Comparison of ENCODE assay signal across 8 mouse cellular contexts in genomic region chr13:51777738-51778274, GRCm38 (mm10). TPM values are rescaled to one million over a fixed set of nuclear protein-coding genes. Genes with fewer than 3 reads are reported as not detected.
DNase-seq lines count a peak whose midpoint lies in the region; ATAC-seq and TF ChIP-seq lines count a peak whose summit lies in the region.

No protein-coding gene starts in this region.

- H3K27ac ChIP-seq in kidney, embryonic 15.5 days: peak overlapping the region; percentile 78
- H3K27ac ChIP-seq in forebrain, embryonic 13.5 days: peak overlapping the region; percentile 79
- peak overlapping the region; percentile 55; the same call in 1 of the 2 replicates for H3K27ac ChIP-seq in hindbrain, embryonic 14.5 days
- peak overlapping the region; percentile 88 for H3K27ac ChIP-seq in olfactory bulb, adult 2 months (ENCODE audit: insufficient read depth, low read depth, low read length)

- 53% methylated on average over 6 of the region's 6 CpGs for WGBS in kidney, embryonic 15.5 days
- WGBS in forebrain, embryonic 13.5 days: 54% methylated on average over 6 of the region's 6 CpGs
- WGBS in hindbrain, embryonic 14.5 days: 45% methylated on average over 6 of the region's 6 CpGs
- WGBS in olfactory bulb, adult 2 months: 38% methylated on average over 6 of the region's 6 CpGs

- no peak for DNase-seq in kidney, adult 11 months
- DNase-seq in Muller cell, postnatal 12 days (ENCODE audit: inconsistent ontology term): peak; percentile 44
- no peak for DNase-seq in hindbrain, embryonic 14.5 days (ENCODE audit: low spot score)
- DNase-seq in thymus, postnatal 14 days: no peak

- no peak overlapping the region for H3K4me3 ChIP-seq in kidney, embryonic 15.5 days (replicated peaks)
- H3K4me3 ChIP-seq in forebrain, embryonic 13.5 days: no peak overlapping the region
- no peak overlapping the region for H3K4me3 ChIP-seq in hindbrain, embryonic 14.5 days (replicated peaks; ENCODE audit: low read length)
- H3K4me3 ChIP-seq in olfactory bulb, adult 2 months (ENCODE audit: insufficient read depth, low read depth, low read length): no peak overlapping the region

- no peaks in the 10 kb centered on the region for H3K36me3 ChIP-seq in kidney, embryonic 15.5 days
- no peaks in the 10 kb centered on the region for H3K36me3 ChIP-seq in forebrain, embryonic 13.5 days (ENCODE audit: poor library complexity, severe bottlenecking)
- no peaks in the 10 kb centered on the region for H3K36me3 ChIP-seq in hindbrain, embryonic 14.5 days (replicated peaks; ENCODE audit: control insufficient read depth, insufficient read depth)

- no peak for TF ChIP-seq CTCF in olfactory bulb, adult 2 months (IDR thresholded peaks at IDR 0.05; ENCODE audit: insufficient read depth, low read depth, low read length)

- 0 out of 2 replicates have a peak overlapping the region, but pooled peaks have one; percentile 2 for H3K4me2 ChIP-seq in kidney, embryonic 15.5 days
- H3K4me2 ChIP-seq in forebrain, embryonic 13.5 days: peak overlapping the region; percentile 38
- no peak overlapping the region for H3K4me2 ChIP-seq in hindbrain, embryonic 14.5 days (replicated peaks)

- no peaks in the 10 kb centered on the region for H3K27me3 ChIP-seq in kidney, embryonic 15.5 days
- H3K27me3 ChIP-seq in forebrain, embryonic 13.5 days: no peaks in the 10 kb centered on the region
- no peaks in the 10 kb centered on the region for H3K27me3 ChIP-seq in hindbrain, embryonic 14.5 days (ENCODE audit: control insufficient read depth, insufficient read depth, low read length)

- TF ChIP-seq POLR2A in olfactory bulb, adult 2 months (IDR thresholded peaks at IDR 0.05; ENCODE audit: insufficient read depth, low read depth, low read length): no peak

- no peak overlapping the region for H3K9ac ChIP-seq in kidney, embryonic 15.5 days
- no peak overlapping the region for H3K9ac ChIP-seq in forebrain, embryonic 13.5 days
- H3K9ac ChIP-seq in hindbrain, embryonic 14.5 days: no peak overlapping the region

- H3K4me1 ChIP-seq in kidney, embryonic 15.5 days: peaks cover 37% of the 10 kb centered on the region
- H3K4me1 ChIP-seq in forebrain, embryonic 13.5 days: peaks cover 35% of the 10 kb centered on the region
- H3K4me1 ChIP-seq in hindbrain, embryonic 14.5 days (replicated peaks; ENCODE audit: control insufficient read depth, insufficient read depth, low read length): peaks cover 10% of the 10 kb centered on the region; the same call in 1 of the 2 replicates
- peaks cover 48% of the 10 kb centered on the region for H3K4me1 ChIP-seq in olfactory bulb, adult 2 months (ENCODE audit: control insufficient read depth, insufficient read depth, low read length)

- no peaks in the 10 kb centered on the region for H3K9me3 ChIP-seq in kidney, embryonic 15.5 days (replicated peaks)
- H3K9me3 ChIP-seq in forebrain, embryonic 13.5 days (replicated peaks): no peaks in the 10 kb centered on the region
- H3K9me3 ChIP-seq in hindbrain, embryonic 14.5 days (ENCODE audit: control insufficient read depth, low read length): no peaks in the 10 kb centered on the region

- ATAC-seq in kidney, embryonic 15.5 days (replicated peaks; ENCODE audit: low FRiP score): peak; percentile 7; the same call in 1 of the 2 replicates
- peak; percentile 9; the same call in 1 of the 2 replicates for ATAC-seq in forebrain, embryonic 13.5 days
- ATAC-seq in hindbrain, embryonic 14.5 days (ENCODE audit: low FRiP score): no peak; the same call in 1 of the 2 replicates
- no peak for ATAC-seq in activated CD4-positive, CD25-positive, alpha-beta regulatory T cell, adult 4 months

RNA-seq across cellular contexts. Expression of gene Sema4d, which starts 15.7 kb away (rescaled TPM):
- 19.6 and 20.3 TPM in 2 replicates for polyA plus RNA-seq in kidney, embryonic 15.5 days (2015; fragmentation: Nextera tagmentation; extraction: Ambion mirVana)
- 10.8 TPM in 2 replicates for polyA plus RNA-seq in forebrain, embryonic 13.5 days (2015; fragmentation: Nextera tagmentation; extraction: Ambion mirVana)
- 16.2 and 17.8 TPM in 2 replicates for polyA plus RNA-seq in hindbrain, embryonic 14.5 days (2014; fragmentation: Nextera tagmentation; extraction: Ambion mirVana)
- polyA plus RNA-seq in olfactory bulb, adult 2 months (2012; ENCODE audit: insufficient read depth, insufficient read length, low replicate concordance, missing spikeins): 104 TPM in 1 of 2 replicates, not detected in the other
- 100 to 1,000 TPM; 127 to 150 TPM for polyA plus RNA-seq in activated CD4-positive, CD25-positive, alpha-beta regulatory T cell, adult 4 months (2017; shearing (Covaris generic))

Comparison
In these comparisons a context has a peak if more than half of its experiments do, and no peak if none do; other contexts are left out.
1. ATAC-seq: peak in kidney, embryonic 15.5 days (single experiment) and forebrain, embryonic 13.5 days (single experiment); none in hindbrain, embryonic 14.5 days (single experiment) and activated CD4-positive, CD25-positive, alpha-beta regulatory T cell, adult 4 months (single experiment).
2. Peak in every context shown above with its lines, with median percentiles within 50 percentile points of each other: H3K27ac ChIP-seq.